ENCODE assay signal across 19 mouse cellular contexts in genomic region chr7:28794496-28794895, GRCm38 (mm10). TPM values are rescaled to one million over a fixed set of nuclear protein-coding genes. Genes with fewer than 3 reads are reported as not detected.
DNase-seq lines count a peak whose midpoint lies in the region; TF ChIP-seq lines count a peak whose summit lies in the region.
"Had no signal": no experiment of that assay in that cellular context is flagged by ENCODE, and none has a peak within 500 bp of the region (broad histone marks: within the 10 kb centered on the region; RNA-seq: fewer than 3 reads in every experiment).

No protein-coding gene starts in this region.

- DNase-seq in heart, embryonic 10.5 days (ENCODE audit: low spot score), result no peak
- DNase-seq in heart, adult 11 months, result no peak
- peak; percentile 89 for DNase-seq in induced T-regulatory cell, adult 2 months (ENCODE audit: low read depth)
- DNase-seq in cerebellum, adult 18-20 months, result no peak
- no peak for DNase-seq in right cerebral cortex, adult 18-20 months
- no peak for DNase-seq in adrenal gland, adult 2 months
- no peak for DNase-seq in left cerebral cortex, adult 11 months (ENCODE audit: low spot score)
- DNase-seq: cerebellum, adult 11-12 months; cerebellum, adult 9-11 months; cerebellum, postnatal 25 days; forebrain, postnatal 0 days; gastrocnemius, postnatal 25 days; heart, adult 2 months; kidney, adult 18-20 months had no signal

- H3K4me3 ChIP-seq in heart, embryonic 10.5 days, result no peak overlapping the region
- H3K4me3 ChIP-seq in E14TG2a.4 (replicated peaks; ENCODE audit: low read length), result 0 out of 2 replicates have a peak overlapping the region, but pooled peaks have one; percentile 17
- H3K4me3 ChIP-seq: embryonic facial prominence, embryonic 12.5 days; embryonic facial prominence, embryonic 15.5 days; heart, adult 2 months; hindbrain, embryonic 12.5 days; hindbrain, embryonic 15.5 days had no signal

- H3K9me3 ChIP-seq in heart, embryonic 10.5 days, result no peaks in the 10 kb centered on the region
- H3K9me3 ChIP-seq in E14TG2a.4 (ENCODE audit: low read length), result no peaks in the 10 kb centered on the region
- H3K9me3 ChIP-seq: embryonic facial prominence, embryonic 12.5 days; embryonic facial prominence, embryonic 15.5 days; hindbrain, embryonic 12.5 days; hindbrain, embryonic 15.5 days had no signal

- 0 out of 2 replicates have a peak overlapping the region, but pooled peaks have one; percentile 16 for H3K27ac ChIP-seq in heart, embryonic 10.5 days
- H3K27ac ChIP-seq: embryonic facial prominence, embryonic 12.5 days; embryonic facial prominence, embryonic 15.5 days; heart, adult 2 months; hindbrain, embryonic 12.5 days; hindbrain, embryonic 15.5 days had no signal

- H3K27me3 ChIP-seq in heart, embryonic 10.5 days (ENCODE audit: insufficient read depth, poor library complexity, severe bottlenecking), result no peaks in the 10 kb centered on the region
- H3K27me3 ChIP-seq in E14TG2a.4 (ENCODE audit: insufficient read depth, low read length), result no peaks in the 10 kb centered on the region
- H3K27me3 ChIP-seq: embryonic facial prominence, embryonic 12.5 days; embryonic facial prominence, embryonic 15.5 days; hindbrain, embryonic 15.5 days had no signal

- no peak for TF ChIP-seq CTCF in E14TG2a.4 (conservative IDR thresholded peaks at IDR 0.05; ENCODE audit: low read length)

- no peaks in the 10 kb centered on the region for H3K36me3 ChIP-seq in heart, embryonic 10.5 days
- H3K36me3 ChIP-seq in E14TG2a.4 (ENCODE audit: insufficient read depth, low read length), result peaks cover 24% of the 10 kb centered on the region
- H3K36me3 ChIP-seq: embryonic facial prominence, embryonic 12.5 days; embryonic facial prominence, embryonic 15.5 days; hindbrain, embryonic 12.5 days; hindbrain, embryonic 15.5 days had no signal

- peaks cover 33% of the 10 kb centered on the region for H3K4me1 ChIP-seq in heart, embryonic 10.5 days
- H3K4me1 ChIP-seq in E14TG2a.4 (replicated peaks; ENCODE audit: low read depth, low read length), result peaks cover 74% of the 10 kb centered on the region

- WGBS in heart, embryonic 10.5 days, result 69% methylated on average over 3 of the region's 3 CpGs

RNA-seq across cellular contexts. Expression of gene Rinl, which starts 5.7 kb away (rescaled TPM):
- 3.8 and 5.2 TPM in 2 replicates for polyA plus RNA-seq in heart, embryonic 10.5 days (2016; fragmentation: Nextera tagmentation; extraction: Ambion mirVana)
- total RNA-seq in adrenal gland, adult 2 months (2021), result 1 to 10 TPM; 2.9 to 3.7 TPM
- polyA plus RNA-seq in adrenal gland, adult 2 months (2012; rRNA removed), result 3.0 and 4.1 TPM in 2 replicates

RNA-seq across cellular contexts. Expression of gene Hnrnpl, which starts 13.8 kb away (rescaled TPM):
- 213 and 221 TPM in 2 replicates for polyA plus RNA-seq in heart, embryonic 10.5 days (2016; fragmentation: Nextera tagmentation; extraction: Ambion mirVana)
- 100 to 1,000 TPM; 382 to 408 TPM for total RNA-seq in adrenal gland, adult 2 months (2021)
- polyA plus RNA-seq in adrenal gland, adult 2 months (2012; rRNA removed), result 119 and 120 TPM in 2 replicates

RNA-seq across cellular contexts. Expression of gene Nfkbib, which starts 27.2 kb away (rescaled TPM):
- polyA plus RNA-seq in heart, embryonic 10.5 days (2016; fragmentation: Nextera tagmentation; extraction: Ambion mirVana), result 50.5 and 50.7 TPM in 2 replicates
- total RNA-seq in adrenal gland, adult 2 months (2021), result 10 to 100 TPM; 38.0 to 62.9 TPM
- 97.6 and 122 TPM in 2 replicates for polyA plus RNA-seq in adrenal gland, adult 2 months (2012; rRNA removed)

RNA-seq across cellular contexts. Expression of gene Sirt2, which starts 28.0 kb away (rescaled TPM):
- 53.8 and 57.8 TPM in 2 replicates for polyA plus RNA-seq in heart, embryonic 10.5 days (2016; fragmentation: Nextera tagmentation; extraction: Ambion mirVana)
- total RNA-seq in adrenal gland, adult 2 months (2021), result 10 to 100 TPM; 86.0 to 87.0 TPM
- polyA plus RNA-seq in adrenal gland, adult 2 months (2012; rRNA removed), result 57.3 and 59.0 TPM in 2 replicates

RNA-seq across cellular contexts. Expression of gene Ech1, which starts 30.5 kb away (rescaled TPM):
- 118 and 136 TPM in 2 replicates for polyA plus RNA-seq in heart, embryonic 10.5 days (2016; fragmentation: Nextera tagmentation; extraction: Ambion mirVana)
- 100 to 1,000 TPM; 520 to 711 TPM for total RNA-seq in adrenal gland, adult 2 months (2021)
- 486 and 560 TPM in 2 replicates for polyA plus RNA-seq in adrenal gland, adult 2 months (2012; rRNA removed)
